Mouse (Mus musculus) fibroblast of lung, adult 2 months (primary cell): Measurements from ENCODE around the gene Slc12a9.
"Not testable (repeated sequence)": the region's sequence is repeated elsewhere in the genome, so short reads cannot be mapped to it uniquely, and the experiment has no call there.

Experiments used
- DNase-seq: peaks from one replicate; pipeline ENCODE4 v3.0.0-alpha.2; 2011; ENCODE audit warnings: low read depth

Gene Slc12a9

DNA sequence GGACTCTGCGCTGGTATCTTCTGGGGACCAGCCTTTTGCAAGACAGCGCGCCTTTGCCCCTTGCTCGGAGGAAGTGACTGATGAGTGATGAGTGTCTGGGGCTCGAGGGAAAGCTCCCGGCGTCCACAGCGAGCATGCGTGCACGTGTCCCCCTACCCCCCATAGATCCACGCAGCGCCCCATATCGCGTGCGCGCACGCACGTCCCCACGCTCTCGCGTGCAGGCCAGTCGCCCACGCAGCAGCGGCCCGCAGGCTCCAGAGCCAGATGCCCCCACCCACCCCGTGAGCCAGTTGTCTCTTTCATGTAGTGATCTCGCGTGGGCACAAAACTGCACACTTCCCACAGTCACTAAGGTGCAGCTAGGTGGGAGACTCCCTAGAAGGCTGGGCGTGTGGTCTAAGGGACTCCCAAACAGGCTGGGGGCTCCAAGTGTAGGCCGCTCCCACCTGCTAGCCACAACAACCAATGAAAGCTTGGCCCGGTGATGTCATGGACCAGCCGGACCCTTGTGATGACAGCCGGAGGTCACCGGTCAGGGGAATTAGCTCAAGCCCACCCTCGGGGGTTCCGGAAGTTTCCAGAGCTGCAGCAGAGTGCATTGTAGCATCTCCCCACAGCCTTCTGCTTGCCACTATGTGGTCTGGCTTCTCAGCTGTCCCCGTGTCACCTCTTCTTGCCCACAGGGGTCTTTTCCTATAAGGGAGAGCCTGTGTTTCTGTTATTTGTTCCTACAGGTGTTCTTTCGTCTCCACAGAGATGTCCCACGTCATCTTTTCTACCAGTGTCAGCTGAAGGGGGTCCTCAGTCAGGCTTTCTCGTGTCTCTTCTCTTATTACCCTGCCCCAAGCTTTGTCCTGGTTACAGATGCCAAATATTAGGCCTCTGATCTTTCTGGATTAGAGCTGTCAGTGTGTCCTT is 46.1 kb downstream of the Slc12a9 start, which contains the start of gene Ache:
Gene Ache, plus strand, starts transcription at position 488 of the 921 bp plus-strand sequence.
- DNase-seq: no peak

DNA sequence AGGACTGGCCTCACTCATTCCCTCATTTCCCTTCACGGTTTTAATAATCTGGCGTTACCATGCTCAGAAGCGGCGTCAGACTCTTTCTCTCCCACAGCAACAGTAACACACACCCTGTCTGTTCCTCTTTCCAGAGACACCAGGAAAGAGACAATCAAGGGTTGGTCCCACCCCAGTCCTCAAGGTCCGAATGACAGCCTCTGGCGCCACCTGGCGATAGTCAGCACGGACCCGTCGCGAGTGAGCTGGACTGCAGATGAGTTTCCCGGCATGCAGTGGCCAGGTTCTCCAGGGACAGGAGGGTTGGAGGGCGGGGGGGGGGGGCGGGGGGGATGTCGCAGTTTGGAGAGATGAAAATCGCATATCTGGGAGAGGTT is 46.8 kb downstream of the Slc12a9 start:
- DNase-seq: peak; percentile 52

DNA sequence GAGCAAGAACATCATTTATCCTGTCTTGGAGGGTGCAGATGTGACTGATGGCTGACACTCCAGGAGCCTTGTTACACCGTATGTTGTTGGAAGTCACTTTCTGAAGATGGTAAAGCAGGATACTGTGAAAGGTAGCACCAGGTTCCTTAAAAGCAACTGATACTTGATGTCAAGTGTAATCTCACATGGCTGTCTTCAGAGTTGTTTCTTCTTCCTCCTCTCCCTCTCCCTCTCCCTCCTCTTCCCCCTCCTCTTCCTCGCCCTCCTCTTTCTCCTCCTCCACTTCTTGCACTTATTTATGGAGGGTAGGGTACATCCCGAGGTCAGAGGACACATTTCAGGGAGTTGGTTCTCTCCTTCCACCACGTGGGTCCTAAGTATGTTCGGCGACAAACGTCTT is 47.4 kb downstream of the Slc12a9 start:
- DNase-seq: no peak

DNA sequence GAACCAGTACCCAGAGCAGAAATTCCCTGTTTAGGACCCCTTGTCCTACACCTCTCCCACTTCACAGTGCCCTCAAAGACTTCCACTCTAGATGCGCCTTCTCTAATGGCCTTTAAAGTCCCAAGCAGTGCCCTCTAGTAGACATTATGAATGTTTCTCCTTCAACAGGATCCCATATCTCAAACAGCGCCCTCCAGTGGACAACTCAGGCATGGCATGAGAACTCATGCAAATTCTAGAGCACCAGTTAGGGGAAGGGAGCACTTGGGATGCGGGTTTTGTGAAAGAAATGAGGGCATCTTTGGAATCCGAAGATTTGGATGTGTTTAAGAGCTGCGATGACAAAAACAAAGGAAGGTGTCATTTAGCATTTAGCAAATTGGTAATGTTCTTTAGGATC is 48.4 kb downstream of the Slc12a9 start:
- DNase-seq: no peak

DNA sequence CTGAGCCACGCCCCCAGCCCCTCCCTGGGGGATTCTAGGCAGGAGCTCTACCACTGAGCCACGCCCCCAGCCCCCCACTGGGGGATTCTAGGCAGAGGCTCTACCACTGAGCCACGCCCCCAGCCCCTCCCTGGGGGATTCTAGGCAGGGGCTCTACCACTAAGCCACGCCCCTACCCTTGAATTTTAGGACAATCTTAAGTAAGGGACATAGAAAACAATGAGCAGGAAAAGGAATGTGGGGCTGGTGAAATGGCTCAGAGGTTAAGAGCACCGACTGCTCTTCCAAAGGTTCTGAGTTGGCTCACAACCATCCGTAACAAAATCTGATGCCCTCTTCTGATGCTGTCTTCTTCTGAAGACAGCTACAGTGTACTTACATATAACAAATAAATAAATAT is 49.0 kb downstream of the Slc12a9 start:
- not testable (repeated sequence) for DNase-seq

DNA sequence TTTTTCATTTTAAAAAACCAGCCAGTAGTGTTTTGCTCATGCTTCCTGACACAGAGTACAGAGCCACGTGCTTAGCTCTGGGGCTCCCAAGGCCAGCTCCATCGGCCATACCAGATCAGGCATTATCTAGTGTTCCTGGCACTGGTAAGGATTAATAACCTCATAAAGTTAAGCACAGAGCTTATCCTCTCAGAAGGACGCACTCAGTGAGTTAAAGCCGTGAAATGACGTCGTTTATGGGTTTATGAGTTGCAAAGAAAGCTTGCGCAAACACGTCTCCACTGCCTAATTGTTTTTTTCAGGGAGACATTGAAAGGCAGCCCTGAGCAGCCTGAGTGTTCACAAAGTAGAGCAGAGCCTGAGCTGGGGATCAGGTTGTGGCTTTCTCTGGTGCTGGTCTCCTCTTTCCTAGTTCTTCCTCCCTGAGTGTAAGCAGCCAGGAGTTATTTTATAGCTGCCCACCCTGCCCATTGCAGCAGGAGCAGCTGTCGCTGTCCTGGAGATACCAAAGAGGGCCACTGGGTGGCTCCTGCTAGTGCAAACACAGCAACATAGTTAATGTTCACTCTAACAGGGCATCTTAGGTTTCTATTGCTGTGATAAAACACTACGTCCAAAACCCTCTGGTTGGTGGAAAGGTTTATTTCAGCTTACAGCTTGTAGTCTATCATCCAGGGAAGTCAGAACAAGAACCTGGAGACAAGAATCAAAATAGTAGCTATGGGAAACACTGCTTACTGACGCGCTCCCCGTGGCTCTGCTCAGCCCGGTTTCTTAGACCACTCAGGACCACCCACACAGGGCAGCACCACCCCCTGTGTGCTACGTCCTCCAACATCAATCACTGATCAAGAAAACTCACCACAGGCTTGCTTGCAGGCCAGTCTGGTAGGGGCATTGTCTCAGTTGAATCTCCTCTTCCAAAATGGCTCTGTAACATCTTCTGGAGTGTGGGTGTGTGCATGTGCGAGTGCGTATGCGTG is 55.7 kb downstream of the Slc12a9 start:
- DNase-seq: no peak

DNA sequence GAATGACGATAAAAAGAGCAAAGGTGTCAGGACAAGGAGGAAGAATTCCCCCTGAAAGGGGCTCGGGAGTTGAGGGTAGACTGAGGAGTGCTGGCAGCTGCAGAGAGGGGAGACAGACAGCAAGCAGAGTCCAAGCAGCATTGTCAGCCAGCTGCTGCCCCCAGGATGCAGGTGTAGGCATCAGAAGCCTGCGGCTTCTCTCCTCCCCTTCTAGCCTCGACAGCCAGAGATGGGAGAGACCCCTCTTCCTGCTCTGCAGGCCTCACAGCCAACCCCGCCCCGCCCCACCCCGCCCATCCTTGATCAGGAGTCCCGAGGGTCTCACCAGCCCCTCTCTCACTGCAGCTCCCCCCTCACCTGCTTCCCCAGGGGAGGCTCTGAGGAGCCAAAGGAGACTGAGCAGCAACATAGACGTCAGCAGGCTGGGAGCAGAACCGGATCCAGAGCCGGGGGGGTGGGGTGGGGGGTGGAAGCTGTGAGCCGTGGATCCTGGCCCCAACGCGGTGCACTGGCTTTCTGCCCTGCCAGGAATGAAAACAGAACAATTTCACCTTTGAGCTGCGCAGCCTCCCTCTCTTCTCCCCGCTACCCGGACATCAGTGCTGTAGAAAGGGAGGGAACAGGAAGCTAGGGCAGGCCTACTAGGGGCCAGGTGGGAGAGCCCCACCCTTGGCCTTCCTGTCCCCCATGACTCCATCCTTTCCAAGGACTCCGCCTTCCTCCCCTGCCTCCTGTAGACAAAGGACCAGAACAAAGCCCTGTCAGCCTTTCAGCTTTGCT is 65.1 kb downstream of the Slc12a9 start:
- no peak for DNase-seq

DNA sequence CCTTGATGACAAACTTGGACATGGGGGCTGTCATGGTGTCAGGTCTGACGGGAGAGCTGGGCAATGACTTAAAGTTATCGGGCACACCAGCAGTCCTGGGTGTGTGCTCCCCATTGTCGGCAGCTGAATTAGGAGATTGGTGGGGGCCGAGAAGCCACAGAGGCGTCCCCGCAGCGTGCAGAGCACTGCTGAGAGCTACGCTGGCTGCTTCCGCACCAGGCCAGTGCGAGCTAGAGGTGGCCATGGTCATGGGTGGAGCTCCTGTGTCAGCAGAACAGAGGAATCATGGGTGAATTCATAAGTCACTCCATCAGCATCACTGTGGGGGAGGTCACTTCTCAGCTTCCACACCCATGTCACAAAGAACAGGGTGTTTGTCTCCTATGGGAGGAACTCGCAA is 68.6 kb downstream of the Slc12a9 start:
- DNase-seq: no peak
